ENCODE assay signal across 7 mouse cellular contexts in genomic region chr14:48131576-48131922, GRCm38 (mm10). TPM values are rescaled to one million over a fixed set of nuclear protein-coding genes. Genes with fewer than 3 reads are reported as not detected.
DNase-seq lines count a peak whose midpoint lies in the region; ATAC-seq and TF ChIP-seq lines count a peak whose summit lies in the region.

No protein-coding gene starts in this region.

- H3K9me3 ChIP-seq in neural tube, embryonic 12.5 days = no peaks in the 10 kb centered on the region
- no peaks in the 10 kb centered on the region for H3K9me3 ChIP-seq in kidney, postnatal 0 days (replicated peaks; ENCODE audit: low read length)
- H3K9me3 ChIP-seq in midbrain, postnatal 0 days (ENCODE audit: low read length) = no peaks in the 10 kb centered on the region

- H3K36me3 ChIP-seq in neural tube, embryonic 12.5 days = no peaks in the 10 kb centered on the region
- H3K36me3 ChIP-seq in kidney, postnatal 0 days (ENCODE audit: insufficient read depth, low read length) = no peaks in the 10 kb centered on the region
- no peaks in the 10 kb centered on the region for H3K36me3 ChIP-seq in midbrain, postnatal 0 days (ENCODE audit: insufficient read depth, low read length)

- no peak for TF ChIP-seq CTCF in kidney, postnatal 0 days (IDR thresholded peaks at IDR 0.05; ENCODE audit: low read depth)
- TF ChIP-seq CTCF in midbrain, postnatal 0 days (IDR thresholded peaks at IDR 0.05) = no peak

- no peak overlapping the region for H3K9ac ChIP-seq in neural tube, embryonic 12.5 days
- no peak overlapping the region for H3K9ac ChIP-seq in kidney, postnatal 0 days (ENCODE audit: low read depth, low read length)
- no peak overlapping the region for H3K9ac ChIP-seq in midbrain, postnatal 0 days (replicated peaks; ENCODE audit: low read length, poor library complexity, severe bottlenecking)

- H3K27me3 ChIP-seq in neural tube, embryonic 12.5 days (replicated peaks) = no peaks in the 10 kb centered on the region
- no peaks in the 10 kb centered on the region for H3K27me3 ChIP-seq in kidney, postnatal 0 days (ENCODE audit: insufficient read depth, low read length)
- no peaks in the 10 kb centered on the region for H3K27me3 ChIP-seq in midbrain, postnatal 0 days (ENCODE audit: insufficient read depth, low read length)

- H3K4me3 ChIP-seq in neural tube, embryonic 12.5 days = no peak overlapping the region
- H3K4me3 ChIP-seq in kidney, postnatal 0 days (replicated peaks; ENCODE audit: low read depth, low read length) = no peak overlapping the region
- no peak overlapping the region for H3K4me3 ChIP-seq in midbrain, postnatal 0 days (ENCODE audit: low read depth, low read length)

- ATAC-seq in neural tube, embryonic 12.5 days (ENCODE audit: low FRiP score, low read depth) = no peak
- 0 out of 2 replicates have a peak, but pooled peaks have one; percentile 30 for ATAC-seq in kidney, postnatal 0 days (replicated peaks; ENCODE audit: low FRiP score, low read depth)
- ATAC-seq in midbrain, postnatal 0 days (ENCODE audit: low FRiP score) = no peak

- H3K4me1 ChIP-seq in neural tube, embryonic 12.5 days = peaks cover 63% of the 10 kb centered on the region
- peaks cover 43% of the 10 kb centered on the region for H3K4me1 ChIP-seq in kidney, postnatal 0 days (replicated peaks; ENCODE audit: insufficient read depth, low read length)
- H3K4me1 ChIP-seq in midbrain, postnatal 0 days (ENCODE audit: insufficient read depth, low read length) = peaks cover 11% of the 10 kb centered on the region

- no peak for DNase-seq in neural tube, embryonic 10.5 days (ENCODE audit: extremely low spot score, low spot score)
- DNase-seq in heart, adult 8-10 months (ENCODE audit: low spot score) = peak; percentile 67
- peak; percentile 68 for DNase-seq in kidney, postnatal 0 days (ENCODE audit: low spot score)
- no peak for DNase-seq in midbrain, postnatal 0 days (ENCODE audit: low spot score)
- no peak for DNase-seq in thymus, postnatal 10 days (ENCODE audit: low spot score in 2 of 2)
- DNase-seq in embryo, embryonic 10.5 days (ENCODE audit: low spot score) = no peak

- H3K27ac ChIP-seq in neural tube, embryonic 12.5 days = no peak overlapping the region
- H3K27ac ChIP-seq in kidney, postnatal 0 days = peak overlapping the region; percentile 27
- H3K27ac ChIP-seq in midbrain, postnatal 0 days (ENCODE audit: low read depth, low read length) = peak overlapping the region; percentile 8; the same call in 1 of the 2 replicates

- WGBS in neural tube, embryonic 12.5 days = 61% methylated on average over 4 of the region's 4 CpGs
- WGBS in kidney, postnatal 0 days = 45% methylated on average over 4 of the region's 4 CpGs
- WGBS in midbrain, postnatal 0 days = 68% methylated on average over 4 of the region's 4 CpGs

- 0 out of 2 replicates have a peak overlapping the region, but pooled peaks have one; percentile 12 for H3K4me2 ChIP-seq in neural tube, embryonic 12.5 days (replicated peaks)
- peak overlapping the region; percentile 31; the same call in 1 of the 2 replicates for H3K4me2 ChIP-seq in kidney, postnatal 0 days (ENCODE audit: low read length)
- H3K4me2 ChIP-seq in midbrain, postnatal 0 days (ENCODE audit: low read depth, low read length, poor library complexity, severe bottlenecking) = no peak overlapping the region

RNA-seq across cellular contexts. Expression of gene Peli2, which starts 10.9 kb away (rescaled TPM):
- 17.1 and 17.4 TPM in 2 replicates for polyA plus RNA-seq in neural tube, embryonic 12.5 days (2016; fragmentation: Nextera tagmentation; extraction: Ambion mirVana)
- 10 to 100 TPM; 19.1 to 22.9 (median 20.8) TPM for total RNA-seq in heart, adult 8-10 months (2022)
- 6.9 and 7.3 TPM in 2 replicates for polyA plus RNA-seq in kidney, postnatal 0 days (2015; fragmentation: Nextera tagmentation; extraction: Ambion mirVana)
- 11.5 and 22.3 TPM in 2 replicates for total RNA-seq in midbrain, postnatal 0 days (2014; rRNA removed)
- polyA plus RNA-seq in midbrain, postnatal 0 days (2015; fragmentation: Nextera tagmentation; extraction: Ambion mirVana) = 5.6 and 6.5 TPM in 2 replicates

Comparison
In these comparisons a context has a peak if more than half of its experiments do, and no peak if none do; other contexts are left out.
1. DNase-seq: peak in heart, adult 8-10 months (single experiment) and kidney, postnatal 0 days (single experiment); none in neural tube, embryonic 10.5 days (single experiment), midbrain, postnatal 0 days (single experiment), thymus, postnatal 10 days (0 of 2) and embryo, embryonic 10.5 days (single experiment).